Mouse (Mus musculus) G1E (cell line): ENCODE data around the gene Fam198b.

Experiments used
- CTCF ChIP-seq: IDR thresholded peaks from 2 replicates; pipeline ENCODE4 v1.5.1; 2012; ENCODE audit warnings: low read depth, low read length, inconsistent platforms, mixed read lengths
- GATA1 ChIP-seq: IDR thresholded peaks from 2 replicates; pipeline ENCODE4 v1.6.1; 2012; ENCODE audit warnings: borderline replicate concordance, low read length, inconsistent platforms, mixed read lengths
- GATA2 ChIP-seq: IDR thresholded peaks from 2 replicates; pipeline ENCODE4 v1.6.1; 2012; ENCODE audit warnings: low read depth, low read length, inconsistent platforms, borderline replicate concordance
- POLR2AphosphoS5 ChIP-seq: IDR thresholded peaks from 2 replicates; pipeline ENCODE4 v1.6.1; 2012; ENCODE audit warnings: low read depth, low read length, inconsistent platforms; ENCODE audit not compliant: insufficient replicate concordance

DNA sequence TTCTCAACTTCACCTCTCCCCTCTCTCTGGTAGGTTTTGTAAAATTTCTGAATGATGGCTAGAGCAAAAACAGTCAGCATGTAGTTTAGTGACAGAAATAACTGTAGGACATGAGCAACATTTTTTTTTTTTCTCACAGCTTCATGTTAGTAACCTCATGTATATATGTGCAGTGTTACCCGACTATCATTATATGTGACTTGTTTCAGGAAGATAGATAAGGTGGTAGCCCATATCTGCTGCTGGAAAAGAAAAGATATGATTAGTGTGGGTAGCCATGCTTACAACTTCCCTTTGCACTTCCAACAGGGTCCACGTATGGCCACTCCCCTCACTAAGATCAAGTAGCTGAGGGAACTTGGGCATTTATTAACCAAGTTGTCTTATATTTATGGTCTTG, 86.2 kb downstream of the Fam198b start:
- TF ChIP-seq CTCF (no peak), GATA1 (no peak), POLR2AphosphoS5 (no peak), GATA2 (no peak)
